Mouse (Mus musculus) liver, adult 2 months (tissue): ENCODE results near the gene Th. TPM values are rescaled to one million over a fixed set of nuclear protein-coding genes. Genes with fewer than 3 reads are reported as not detected.

Source experiments
- DNase-seq: peaks from one replicate; pipeline ENCODE4 v3.0.0-alpha.2; 2011; ENCODE audit warnings: low read depth, low spot score; ENCODE audit errors: extremely low read depth
- H3K27ac ChIP-seq: fragments of 200-500 bp; replicated peaks from 2 replicates; pipeline ENCODE4 v1.5.1; 2012; ENCODE audit warnings: low read depth, mild to moderate bottlenecking, control low read depth, inconsistent platforms, low read length; ENCODE audit not compliant: insufficient read depth
- H3K27me3 ChIP-seq: fragments of 200-500 bp; 2 replicates; pipeline ENCODE4 v1.6.1; 2012; ENCODE audit warnings: mild to moderate bottlenecking, moderate library complexity, low read length, inconsistent platforms; ENCODE audit not compliant: control insufficient read depth, insufficient read depth
- H3K36me3 ChIP-seq: fragments of 200-500 bp; 2 replicates; pipeline ENCODE4 v1.6.1; 2012; ENCODE audit warnings: low read length, inconsistent platforms; ENCODE audit not compliant: control insufficient read depth, insufficient read depth
- H3K4me1 ChIP-seq: fragments of 200-500 bp; 2 replicates; pipeline ENCODE4 v1.6.1; 2011; ENCODE audit warnings: low read length; ENCODE audit not compliant: control insufficient read depth, insufficient read depth
- H3K4me3 ChIP-seq: fragments of 200-500 bp; 2 replicates; pipeline ENCODE4 v1.5.1; 2011; ENCODE audit warnings: low read depth, mild to moderate bottlenecking, control low read depth, low read length, moderate library complexity; ENCODE audit not compliant: insufficient read depth
- H3K79me2 ChIP-seq: fragments of 200-500 bp; 2 replicates; pipeline ENCODE4 v1.6.1; 2012; ENCODE audit warnings: inconsistent platforms, mild to moderate bottlenecking, low read length, moderate library complexity; ENCODE audit not compliant: control insufficient read depth, insufficient read depth
- H3K9ac ChIP-seq: fragments of 200-500 bp; 2 replicates; pipeline ENCODE4 v1.6.1; 2012; ENCODE audit warnings: low read depth, mild to moderate bottlenecking, control low read depth, inconsistent platforms, low read length
- CTCF ChIP-seq: fragments of 200-500 bp; IDR thresholded peaks from 2 replicates; pipeline ENCODE4 v1.5.1; 2011; ENCODE audit warnings: low read depth, low read length, control low read depth
- POLR2A ChIP-seq: fragments of 200-500 bp; IDR thresholded peaks from 2 replicates; pipeline ENCODE4 v1.6.1; 2011; ENCODE audit warnings: low read length, control low read depth; ENCODE audit not compliant: insufficient read depth; ENCODE audit errors: extremely low read depth
- WGBS: fragments of 180-500 bp; shearing (Covaris S2); methylation state at CpG from one replicate; pipeline ENCODE4 v1.1.7; 2018; 5-methylcytosine and 5-hydroxymethylcytosine counted together
- polyA plus RNA-seq: library from polyadenylated mRNA; depleted of rRNA; stranded (reverse); fragments of >200 nt; gene quantifications from 2 replicates; pipeline ENCODE4 v1.2.3, GENCODE M21; 2012
- total RNA-seq: library from RNA; depleted of rRNA; stranded (reverse); fragments of >200 nt; gene quantifications from 2 replicates; pipeline ENCODE4 v1.2.3, GENCODE M21; 2014

The Th gene
- total and polyA plus RNA-seq, 2 experiments, result not detected

DNA sequence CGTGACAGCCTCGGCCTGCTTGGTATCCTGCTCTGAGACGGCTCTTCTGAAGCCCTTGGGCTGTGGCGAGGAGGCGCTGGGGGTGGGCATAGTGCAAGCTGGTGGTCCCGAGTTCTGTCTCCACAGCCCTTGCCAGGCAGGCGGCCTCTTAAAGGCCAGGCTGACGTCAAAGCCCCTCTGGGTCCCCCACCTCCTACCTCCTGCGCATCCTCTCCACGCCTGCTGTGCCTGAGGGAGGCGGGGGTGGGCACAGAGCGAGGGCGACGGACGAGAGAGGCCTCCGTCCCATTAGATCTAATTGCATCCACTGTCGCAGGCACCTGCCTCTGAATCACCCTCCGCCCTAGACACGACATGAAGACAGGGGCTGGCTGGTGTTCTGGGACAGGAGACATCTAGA is 31.1 kb downstream of the Th start:
- H3K4me3 ChIP-seq, result no peak overlapping the region
- peaks cover 2% of the 10 kb centered on the region; the same call in 1 of the 2 replicates for H3K27me3 ChIP-seq
- no peaks in the 10 kb centered on the region for H3K79me2 ChIP-seq
- no peak overlapping the region for H3K9ac ChIP-seq
- H3K4me1 ChIP-seq, result no peaks in the 10 kb centered on the region
- no peak overlapping the region for H3K27ac ChIP-seq
- TF ChIP-seq POLR2A (no peak), CTCF (no peak)
- no peak for DNase-seq
- no peaks in the 10 kb centered on the region for H3K36me3 ChIP-seq
- 68% methylated on average over 19 of the region's 19 CpGs for WGBS

DNA sequence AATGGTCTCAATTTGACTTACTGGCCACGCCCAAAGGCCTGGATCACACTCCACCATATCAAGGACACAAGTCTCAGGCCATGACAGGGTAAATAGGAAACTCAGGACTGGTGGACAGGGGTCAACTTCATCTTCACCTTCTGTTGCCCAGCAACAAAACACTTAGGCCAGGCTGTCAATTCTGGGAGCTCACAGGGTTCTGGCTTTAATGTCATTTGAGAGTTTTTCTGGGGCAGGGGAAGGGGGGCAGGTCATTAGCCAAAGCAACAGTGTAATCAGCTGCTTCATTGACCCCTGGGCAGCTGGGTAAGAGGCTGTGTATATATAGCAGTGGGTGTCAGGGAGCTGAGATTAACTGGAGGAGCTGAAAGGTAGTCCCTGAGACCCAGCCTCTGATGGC is 33.5 kb downstream of the Th start:
- Histone ChIP-seq H3K36me3 (no peaks in the 10 kb centered on the region), H3K27ac (no peak overlapping the region), H3K9ac (no peak overlapping the region), H3K4me1 (no peaks in the 10 kb centered on the region), H3K4me3 (no peak overlapping the region), H3K27me3 (peaks cover 2% of the 10 kb centered on the region; the same call in 1 of the 2 replicates), H3K79me2 (no peaks in the 10 kb centered on the region)
- 19% methylated on average over 1 of the region's 1 CpGs for WGBS
- TF ChIP-seq CTCF (no peak), POLR2A (no peak)
- no peak for DNase-seq

DNA sequence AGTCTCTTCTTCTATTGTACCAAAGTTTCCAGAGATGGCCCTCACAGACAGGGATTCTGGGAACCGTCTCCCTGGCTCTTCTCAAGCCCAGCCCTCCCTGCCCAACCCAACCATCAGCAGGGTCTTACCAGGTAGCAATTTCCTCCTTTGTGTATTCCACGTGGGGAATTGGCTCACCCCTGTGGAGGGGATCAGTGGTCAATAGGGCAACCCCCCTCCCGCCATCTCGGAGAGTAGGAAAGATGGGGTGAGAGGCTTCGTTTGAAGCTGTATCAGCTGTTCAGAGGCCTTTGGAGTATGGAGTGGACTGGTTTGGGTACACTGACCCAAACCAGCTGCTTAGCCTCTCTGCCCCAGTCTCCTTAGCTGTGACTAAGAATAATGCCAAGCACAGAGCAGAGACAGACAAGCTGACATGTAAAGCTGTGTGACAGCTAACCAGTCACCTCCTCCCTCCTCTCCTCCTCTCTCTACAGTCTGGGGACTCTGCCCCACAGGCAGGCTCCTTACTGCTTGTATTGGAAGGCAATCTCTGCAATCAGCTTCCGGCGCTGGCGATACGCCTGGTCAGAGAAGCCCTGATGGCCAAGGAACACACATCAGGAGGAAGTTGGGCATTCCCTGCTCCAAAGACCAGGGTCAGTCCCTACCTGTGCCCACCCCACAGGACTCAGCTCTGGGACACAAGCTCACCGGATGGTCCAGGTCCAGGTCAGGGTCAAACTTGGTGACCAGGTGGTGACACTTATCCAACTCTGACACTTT is 34.8 kb downstream of the Th start:
- Histone ChIP-seq H3K27me3 (peaks cover 2% of the 10 kb centered on the region; the same call in 1 of the 2 replicates), H3K9ac (no peak overlapping the region), H3K4me3 (no peak overlapping the region), H3K27ac (no peak overlapping the region), H3K36me3 (no peaks in the 10 kb centered on the region), H3K79me2 (no peaks in the 10 kb centered on the region), H3K4me1 (no peaks in the 10 kb centered on the region)
- no peak for DNase-seq
- TF ChIP-seq CTCF (no peak), POLR2A (no peak)
- WGBS, result 67% methylated on average over 10 of the region's 10 CpGs

DNA sequence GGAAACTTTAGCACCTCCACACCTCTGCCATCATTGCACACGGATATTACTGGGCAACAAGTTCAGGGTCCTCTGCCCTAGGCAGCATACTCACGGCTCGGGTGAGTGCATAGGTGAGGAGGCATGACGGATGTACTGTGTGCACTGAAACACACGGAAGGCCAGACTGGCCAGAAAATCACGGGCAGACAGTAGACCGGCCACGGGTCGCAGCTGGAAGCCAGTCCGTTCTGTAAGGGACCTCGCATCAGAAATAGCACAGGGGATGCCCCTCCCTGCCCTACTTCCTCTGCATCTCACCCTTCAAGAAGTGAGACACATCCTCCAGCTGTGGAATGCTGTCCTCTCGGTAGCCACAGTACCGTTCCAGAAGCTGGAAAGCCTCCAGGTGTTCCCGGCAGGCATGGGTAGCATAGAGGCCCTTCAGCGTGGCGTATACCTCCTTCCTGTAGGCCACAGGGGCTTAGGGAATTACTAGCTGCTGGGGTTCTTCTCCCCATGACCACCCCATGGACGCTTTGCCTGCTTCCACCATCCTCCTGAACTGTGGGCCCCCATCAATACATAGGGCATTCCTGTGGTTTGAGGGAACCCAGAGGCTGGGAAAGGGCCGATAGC is 35.6 kb downstream of the Th start:
- Histone ChIP-seq H3K79me2 (no peaks in the 10 kb centered on the region), H3K36me3 (no peaks in the 10 kb centered on the region), H3K4me1 (no peaks in the 10 kb centered on the region), H3K4me3 (no peak overlapping the region), H3K27me3 (peaks cover 2% of the 10 kb centered on the region; the same call in 1 of the 2 replicates), H3K9ac (no peak overlapping the region), H3K27ac (no peak overlapping the region)
- no peak for DNase-seq
- TF ChIP-seq CTCF, result no peak
- TF ChIP-seq POLR2A, result no peak
- WGBS, result 76% methylated on average over 18 of the region's 18 CpGs

DNA sequence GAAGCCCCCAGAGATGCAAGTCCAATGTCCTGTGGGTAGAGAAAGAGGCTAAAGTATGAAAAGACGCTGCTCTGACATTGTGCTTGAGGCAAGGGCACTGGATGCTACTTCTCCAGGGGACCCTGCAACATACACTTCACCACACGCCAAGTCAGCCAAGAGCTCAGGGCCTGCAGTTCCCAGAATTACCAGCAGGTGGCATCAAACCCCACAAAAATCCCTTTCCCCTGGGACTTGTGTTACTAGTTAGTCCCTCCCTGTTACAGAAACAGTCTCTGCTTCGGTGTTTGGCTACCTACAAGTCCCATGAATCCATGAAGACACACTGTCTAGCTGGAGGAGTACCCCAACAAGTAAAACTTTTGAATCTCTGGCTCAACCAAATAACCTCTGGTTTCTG is 36.3 kb downstream of the Th start:
- no peak overlapping the region for H3K4me3 ChIP-seq
- no peaks in the 10 kb centered on the region for H3K79me2 ChIP-seq
- H3K27ac ChIP-seq, result no peak overlapping the region
- DNase-seq, result peak; percentile 48
- WGBS, result 6% methylated on average over 3 of the region's 3 CpGs
- H3K27me3 ChIP-seq, result peaks cover 2% of the 10 kb centered on the region; the same call in 1 of the 2 replicates
- no peak overlapping the region for H3K9ac ChIP-seq
- no peaks in the 10 kb centered on the region for H3K36me3 ChIP-seq
- no peaks in the 10 kb centered on the region for H3K4me1 ChIP-seq
- peak; percentile 86 for TF ChIP-seq CTCF
- no peak for TF ChIP-seq POLR2A
